In genomic region chr7:112118086-112118485, GRCm38 (mm10) we compare ENCODE assay signal across 28 mouse cellular contexts. TPM values are rescaled to one million over a fixed set of nuclear protein-coding genes. Genes with fewer than 3 reads are reported as not detected.
DNase-seq lines count a peak whose midpoint lies in the region; TF ChIP-seq lines count a peak whose summit lies in the region.
"Had no signal": no experiment of that assay in that cellular context is flagged by ENCODE, and none has a peak within 500 bp of the region (broad histone marks: within the 10 kb centered on the region; RNA-seq: fewer than 3 reads in every experiment).

No protein-coding gene starts in this region.

- WGBS in cerebellum, adult 2 months, result 59% methylated on average over 7 of the region's 7 CpGs

- H3K4me3 ChIP-seq in cerebellum, adult 2 months (replicated peaks; ENCODE audit: insufficient read depth, low read depth, low read length), result no peak overlapping the region
- no peak overlapping the region for H3K4me3 ChIP-seq in layer of hippocampus, adult 2 months
- H3K4me3 ChIP-seq: embryonic facial prominence, embryonic 12.5 days; forebrain, embryonic 15.5 days; gastrocnemius, adult 2 months; heart, embryonic 10.5 days; heart, embryonic 15.5 days; hindbrain, embryonic 12.5 days; liver, embryonic 12.5 days; midbrain, embryonic 15.5 days; neural tube, embryonic 15.5 days had no signal

- no peaks in the 10 kb centered on the region for H3K27me3 ChIP-seq in cerebellum, adult 2 months (ENCODE audit: control insufficient read depth, insufficient read depth, low read length)
- H3K27me3 ChIP-seq: embryonic facial prominence, embryonic 12.5 days; forebrain, embryonic 15.5 days; heart, embryonic 15.5 days; hindbrain, embryonic 12.5 days; liver, embryonic 12.5 days; midbrain, embryonic 15.5 days; neural tube, embryonic 15.5 days had no signal

- H3K27ac ChIP-seq in cerebellum, adult 2 months (ENCODE audit: insufficient read depth, low read length), result no peak overlapping the region
- H3K27ac ChIP-seq in layer of hippocampus, adult 2 months, result peak overlapping the region; percentile 46; the same call in 1 of the 2 replicates
- H3K27ac ChIP-seq: embryonic facial prominence, embryonic 12.5 days; forebrain, embryonic 15.5 days; gastrocnemius, adult 2 months; heart, embryonic 10.5 days; heart, embryonic 15.5 days; hindbrain, embryonic 12.5 days; liver, embryonic 12.5 days; midbrain, embryonic 15.5 days; neural tube, embryonic 15.5 days; stomach, postnatal 0 days had no signal

- DNase-seq in adrenal gland, adult 2 months, result peak; percentile 69
- DNase-seq in adrenal gland, postnatal 25 days, result no peak
- DNase-seq in cerebellum, postnatal 25 days, result peak; percentile 25 to 37
- DNase-seq in cerebellum, adult 2 months, result no peak
- DNase-seq in layer of hippocampus, adult 2 months (ENCODE audit: low spot score in 2 of 2), result no peak
- no peak for DNase-seq in layer of hippocampus, postnatal 14 days (ENCODE audit: low spot score in 2 of 2)
- peak; percentile 67 for DNase-seq in NIH3T3 (ENCODE audit: low read depth)
- no peak for DNase-seq in spleen, adult 12 weeks (ENCODE audit: low spot score)
- DNase-seq: cerebellum, adult 11 months; embryo, embryonic 11 days; gastrocnemius, adult 2 months; kidney, adult 9 months; kidney, postnatal 14 days; liver, postnatal 0 days; lung, postnatal 4 days; right cerebral cortex, postnatal 25 days; thymus, adult 18-20 months; thymus, postnatal 25 days had no signal

- H3K4me1 ChIP-seq in cerebellum, adult 2 months (ENCODE audit: control insufficient read depth, insufficient read depth, low read length), result peaks cover 31% of the 10 kb centered on the region
- H3K4me1 ChIP-seq: liver, embryonic 12.5 days had no signal

- no peak for TF ChIP-seq POLR2A in cerebellum, adult 2 months (IDR thresholded peaks at IDR 0.05; ENCODE audit: borderline replicate concordance, insufficient read depth, low read length)

- no peak for TF ChIP-seq CTCF in cerebellum, adult 2 months (IDR thresholded peaks at IDR 0.05; ENCODE audit: borderline replicate concordance, insufficient read depth, low read depth, low read length)
- TF ChIP-seq CTCF in layer of hippocampus, adult 2 months (conservative IDR thresholded peaks at IDR 0.05), result no peak

RNA-seq across cellular contexts. Expression of gene Dkk3, which starts 40.8 kb away (rescaled TPM):
- 10 to 100 TPM; 18.9 to 21.6 TPM for total RNA-seq in adrenal gland, adult 2 months (2021)
- 13.1 and 14.2 TPM in 2 replicates for polyA plus RNA-seq in adrenal gland, adult 2 months (2012; rRNA removed)
- total RNA-seq in adrenal gland, postnatal 25 days (2021), result 11.5 and 12.6 TPM in 2 replicates
- 17.1 and 20.4 TPM in 2 replicates for polyA plus RNA-seq in cerebellum, adult 2 months (2012; rRNA removed)
- total RNA-seq in layer of hippocampus, adult 2 months (2021), result 100 to 1,000 TPM; 253 to 270 TPM
- total RNA-seq in layer of hippocampus, postnatal 14 days (2021), result 100 to 1,000 TPM; 162 to 171 TPM
- total RNA-seq: megakaryocyte-erythroid progenitor cell, adult 5-6 weeks had no signal

Comparison
In these comparisons a context has a peak if more than half of its experiments do, and no peak if none do; other contexts are left out.
1. DNase-seq: peak in adrenal gland, adult 2 months (single experiment), cerebellum, postnatal 25 days (2 of 2) and NIH3T3 (single experiment); none in adrenal gland, postnatal 25 days (single experiment), cerebellum, adult 2 months (0 of 2), layer of hippocampus, adult 2 months (0 of 2), layer of hippocampus, postnatal 14 days (0 of 2) and spleen, adult 12 weeks (single experiment).
2. RNA of gene Dkk3, which starts 40.8 kb away (total RNA-seq): 253 to 270 TPM in layer of hippocampus, adult 2 months and 162 to 171 TPM in layer of hippocampus, postnatal 14 days; 18.9 to 21.6 TPM in adrenal gland, adult 2 months and 11.5 to 12.6 TPM in adrenal gland, postnatal 25 days; every median in the first group is over 4 times any median in the second.